Mouse (Mus musculus) midbrain, postnatal 0 days (tissue): ENCODE data around the gene Fam71a. TPM values are rescaled to one million over a fixed set of nuclear protein-coding genes. Genes with fewer than 3 reads are reported as not detected.

Experiments
- ATAC-seq: fragments of 200-750 bp; cut with Nextera tagmentation; 2 replicates; pipeline ENCODE4 v1.8.0; 2017; ENCODE audit warnings: moderate number of reproducible peaks, mild to moderate bottlenecking, moderate TSS enrichment, moderate library complexity; ENCODE audit not compliant: low FRiP score
- DNase-seq: peaks from one replicate; pipeline ENCODE4 v3.0.0-alpha.2; 2015; ENCODE audit warnings: low spot score
- H3K27ac ChIP-seq: fragments of 300-500 bp; sonication (generic); 2 replicates; pipeline ENCODE4 v1.5.1; 2014; ENCODE audit warnings: low read depth, mild to moderate bottlenecking, low read length, mixed read lengths
- H3K27me3 ChIP-seq: fragments of 300-500 bp; sonication (generic); 2 replicates; pipeline ENCODE4 v1.6.1; 2014; ENCODE audit warnings: low read length, control low read depth, mixed read lengths; ENCODE audit not compliant: insufficient read depth
- H3K36me3 ChIP-seq: fragments of 300-500 bp; sonication (generic); 2 replicates; pipeline ENCODE4 v1.6.1; 2014; ENCODE audit warnings: low read length, control low read depth, mixed read lengths; ENCODE audit not compliant: insufficient read depth
- H3K4me1 ChIP-seq: fragments of 300-500 bp; sonication (generic); 2 replicates; pipeline ENCODE4 v1.6.1; 2014; ENCODE audit warnings: mild to moderate bottlenecking, control low read depth, antibody characterized with exemption, low read length, mixed read lengths; ENCODE audit not compliant: insufficient read depth
- H3K4me2 ChIP-seq: fragments of 300-500 bp; sonication (generic); 2 replicates; pipeline ENCODE4 v1.6.1; 2014; ENCODE audit warnings: low read depth, mild to moderate bottlenecking, low read length, mixed read lengths; ENCODE audit not compliant: poor library complexity, severe bottlenecking
- H3K4me3 ChIP-seq: fragments of 300-500 bp; sonication (generic); 2 replicates; pipeline ENCODE4 v1.5.1; 2014; ENCODE audit warnings: low read depth, mild to moderate bottlenecking, low read length, moderate library complexity
- H3K9ac ChIP-seq: fragments of 300-500 bp; sonication (generic); replicated peaks from 2 replicates; pipeline ENCODE4 v1.6.1; 2014; ENCODE audit warnings: mild to moderate bottlenecking, low read length, moderate library complexity, mixed read lengths; ENCODE audit not compliant: poor library complexity, severe bottlenecking
- H3K9me3 ChIP-seq: fragments of 300-500 bp; sonication (generic); 2 replicates; pipeline ENCODE4 v1.6.1; 2016; ENCODE audit warnings: low read length, control low read depth
- CTCF ChIP-seq: IDR thresholded peaks from 2 replicates; pipeline ENCODE4 v1.5.1; 2016; ENCODE audit warnings: antibody characterized with exemption, mild to moderate bottlenecking
- WGBS: fragments of 180-500 bp; shearing (Covaris S2); extraction: QIAGEN DNeasy Blood & Tissue Kit; methylation state at CpG from one replicate; pipeline ENCODE4 v1.1.7; 2014; 5-methylcytosine and 5-hydroxymethylcytosine counted together
- polyA plus RNA-seq: library from polyadenylated mRNA; unstranded; fragments of >200 nt; fragmentation: Nextera tagmentation; extraction: Ambion mirVana; gene quantifications from 2 replicates; pipeline ENCODE4 v1.2.1, GENCODE M21; 2015
- total RNA-seq: library from RNA; depleted of rRNA; stranded (reverse); fragments of >200 nt; gene quantifications from 2 replicates; pipeline ENCODE4 v1.2.3, GENCODE M21; 2014; rRNA removed

Fam71a gene
- total and polyA plus RNA-seq, 2 experiments from 2014 or later = not detected

- no peak for DNase-seq
- Histone ChIP-seq H3K9ac (no peak overlapping the region), H3K4me2 (no peak overlapping the region), H3K9me3 (no peaks in the 10 kb centered on the region), H3K27ac (no peak overlapping the region), H3K36me3 (no peaks in the 10 kb centered on the region), H3K27me3 (no peaks in the 10 kb centered on the region), H3K4me1 (0 out of 2 replicates have a peak, but pooled peaks cover 3% of the 10 kb centered on the region), H3K4me3 (no peak overlapping the region)
- no peak for TF ChIP-seq CTCF
- no peak for ATAC-seq
- 85% methylated on average over 2 of the region's 2 CpGs for WGBS
Observed at GRCm38 (mm10) chr1:191123696-191124095, 40.9 kb downstream of the Fam71a start.

- Histone ChIP-seq H3K4me3 (no peak overlapping the region), H3K36me3 (no peaks in the 10 kb centered on the region), H3K27ac (no peak overlapping the region), H3K9ac (no peak overlapping the region), H3K27me3 (no peaks in the 10 kb centered on the region), H3K9me3 (no peaks in the 10 kb centered on the region), H3K4me2 (no peak overlapping the region), H3K4me1 (0 out of 2 replicates have a peak, but pooled peaks cover 3% of the 10 kb centered on the region)
- DNase-seq (no peak), ATAC-seq (no peak)
- WGBS = 75% methylated on average over 3 of the region's 3 CpGs
- TF ChIP-seq CTCF = no peak
Observed at GRCm38 (mm10) chr1:191122744-191123143, 41.9 kb downstream of the Fam71a start.

GRCm38 (mm10) chr1:191115514-191116238, 48.9 kb downstream of the Fam71a start:
- WGBS = 74% methylated on average over 11 of the region's 11 CpGs
- TF ChIP-seq CTCF = no peak

GRCm38 (mm10) chr1:191114868-191115267, 49.7 kb downstream of the Fam71a start:
- no peak overlapping the region for H3K27ac ChIP-seq
- no peak overlapping the region for H3K4me3 ChIP-seq
- H3K36me3 ChIP-seq = no peaks in the 10 kb centered on the region
- WGBS = 75% methylated on average over 7 of the region's 7 CpGs
- DNase-seq (no peak), ATAC-seq (no peak)
- H3K27me3 ChIP-seq = no peaks in the 10 kb centered on the region
- no peak overlapping the region for H3K9ac ChIP-seq
- H3K4me1 ChIP-seq = no peaks in the 10 kb centered on the region
- H3K4me2 ChIP-seq = no peak overlapping the region
- no peaks in the 10 kb centered on the region for H3K9me3 ChIP-seq
- TF ChIP-seq CTCF = no peak

More at GRCm38 (mm10) chr1:191115514-191116238, 48.9 kb downstream of the Fam71a start:
- ATAC-seq (no peak), DNase-seq (peak; percentile 58)
- H3K27ac ChIP-seq = no peak overlapping the region
- no peaks in the 10 kb centered on the region for H3K36me3 ChIP-seq
- H3K4me3 ChIP-seq = no peak overlapping the region
- H3K9ac ChIP-seq = no peak overlapping the region
- no peaks in the 10 kb centered on the region for H3K4me1 ChIP-seq
- H3K9me3 ChIP-seq = no peaks in the 10 kb centered on the region
- no peaks in the 10 kb centered on the region for H3K27me3 ChIP-seq
- H3K4me2 ChIP-seq = no peak overlapping the region

Other genes with a start within 250 kb of the Fam71a start
- 31.4 and 40.1 TPM in 2 replicates for gene Angel2, start 239.7 kb downstream of the Fam71a start, total RNA-seq
- gene Angel2, start 239.7 kb downstream of the Fam71a start, polyA plus RNA-seq = 40.4 and 41.6 TPM in 2 replicates
- gene Vash2, start 185.5 kb downstream of the Fam71a start, total RNA-seq = 46.1 and 51.2 TPM in 2 replicates
- 48.8 and 49.5 TPM in 2 replicates for gene Vash2, start 185.5 kb downstream of the Fam71a start, polyA plus RNA-seq
- 32.3 and 36.9 TPM in 2 replicates for gene Flvcr1, start 138.7 kb downstream of the Fam71a start, total RNA-seq
- 8.2 and 9.2 TPM in 2 replicates for gene Flvcr1, start 138.7 kb downstream of the Fam71a start, polyA plus RNA-seq
- gene Spata45, start 128.2 kb downstream of the Fam71a start, total RNA-seq = not detected in 2 replicates
- not detected in 2 replicates for gene Spata45, start 128.2 kb downstream of the Fam71a start, polyA plus RNA-seq
- 21.5 and 39.0 TPM in 2 replicates for gene Tatdn3, start 101.9 kb downstream of the Fam71a start, total RNA-seq
- gene Tatdn3, start 101.9 kb downstream of the Fam71a start, polyA plus RNA-seq = 12.8 and 14.7 TPM in 2 replicates
- 1.6 and 1.9 TPM in 2 replicates for gene Nsl1, start 101.8 kb downstream of the Fam71a start, total RNA-seq
- 1.8 and 1.9 TPM in 2 replicates for gene Nsl1, start 101.8 kb downstream of the Fam71a start, polyA plus RNA-seq
- 1.3 and 4.9 TPM in 2 replicates for gene Batf3, start 67.0 kb downstream of the Fam71a start, total RNA-seq
- 1.3 and 1.6 TPM in 2 replicates for gene Batf3, start 67.0 kb downstream of the Fam71a start, polyA plus RNA-seq
- 0.80 and 3.5 TPM in 2 replicates for gene Atf3, start 53.2 kb upstream of the Fam71a start, total RNA-seq
- gene Atf3, start 53.2 kb upstream of the Fam71a start, polyA plus RNA-seq = 1.2 and 1.3 TPM in 2 replicates
- gene Nenf, start 153.4 kb upstream of the Fam71a start, total RNA-seq = 168 and 184 TPM in 2 replicates
- gene Nenf, start 153.4 kb upstream of the Fam71a start, polyA plus RNA-seq = 185 and 200 TPM in 2 replicates
- gene Tmem206, start 161.1 kb upstream of the Fam71a start, total RNA-seq = 19.7 and 23.2 TPM in 2 replicates
- 27.6 and 28.3 TPM in 2 replicates for gene Tmem206, start 161.1 kb upstream of the Fam71a start, polyA plus RNA-seq
- 39.1 and 63.2 TPM in 2 replicates for gene Ppp2r5a, start 238.5 kb upstream of the Fam71a start, total RNA-seq
- gene Ppp2r5a, start 238.5 kb upstream of the Fam71a start, polyA plus RNA-seq = 9.8 and 10.6 TPM in 2 replicates